Mouse (Mus musculus) intestine, postnatal 0 days (tissue): ENCODE measurements around the gene Mlx. TPM values are rescaled to one million over a fixed set of nuclear protein-coding genes. Genes with fewer than 3 reads are reported as not detected.
"Not testable (repeated sequence)": the region's sequence is repeated elsewhere in the genome, so short reads cannot be mapped to it uniquely, and the experiment has no call there.

Experiments used
- ATAC-seq: fragments of 200-750 bp; cut with Nextera tagmentation; 2 replicates; pipeline ENCODE4 v1.8.0; 2017; ENCODE audit warnings: mild to moderate bottlenecking, moderate TSS enrichment, moderate library complexity
- H3K27ac ChIP-seq: fragments of 300-500 bp; sonication (generic); 2 replicates; pipeline ENCODE4 v1.5.1; 2014; ENCODE audit warnings: mild to moderate bottlenecking, low read depth, low read length, moderate library complexity
- H3K27me3 ChIP-seq: fragments of 300-500 bp; sonication (generic); replicated peaks from 2 replicates; pipeline ENCODE4 v1.6.1; 2014; ENCODE audit warnings: low read length, mixed read lengths; ENCODE audit not compliant: control insufficient read depth, insufficient read depth
- H3K36me3 ChIP-seq: fragments of 300-500 bp; sonication (generic); 2 replicates; pipeline ENCODE4 v1.6.1; 2014; ENCODE audit warnings: mild to moderate bottlenecking, moderate library complexity; ENCODE audit not compliant: control insufficient read depth, insufficient read depth
- H3K4me1 ChIP-seq: fragments of 300-500 bp; sonication (generic); replicated peaks from 2 replicates; pipeline ENCODE4 v1.6.1; 2014; ENCODE audit warnings: antibody characterized with exemption, low read length, mixed read lengths; ENCODE audit not compliant: control insufficient read depth, insufficient read depth
- H3K4me2 ChIP-seq: fragments of 300-500 bp; sonication (generic); replicated peaks from 2 replicates; pipeline ENCODE4 v1.6.1; 2014; ENCODE audit warnings: low read depth, mild to moderate bottlenecking, moderate library complexity
- H3K4me3 ChIP-seq: fragments of 300-500 bp; sonication (generic); 2 replicates; pipeline ENCODE4 v1.5.1; 2014; ENCODE audit warnings: low read depth, low read length
- H3K9ac ChIP-seq: fragments of 300-500 bp; sonication (generic); 2 replicates; pipeline ENCODE4 v1.6.1; 2014; ENCODE audit warnings: mild to moderate bottlenecking, low read depth, low read length
- H3K9me3 ChIP-seq: fragments of 300-500 bp; sonication (generic); 2 replicates; pipeline ENCODE4 v1.6.1; 2016; ENCODE audit warnings: mixed run types; ENCODE audit not compliant: control insufficient read depth
- CTCF ChIP-seq: sonication (generic); IDR thresholded peaks from 2 replicates; pipeline ENCODE4 v1.5.1; 2016; ENCODE audit warnings: low read depth, mild to moderate bottlenecking, control low read depth, antibody characterized with exemption, moderate library complexity
- WGBS: fragments of 180-500 bp; shearing (Covaris S2); extraction: QIAGEN DNeasy Blood & Tissue Kit; methylation state at CpG from one replicate; pipeline ENCODE4 v1.1.7; 2014; 5-methylcytosine and 5-hydroxymethylcytosine counted together
- polyA plus RNA-seq: library from polyadenylated mRNA; unstranded; fragments of >200 nt; fragmentation: Nextera tagmentation; extraction: Ambion mirVana; gene quantifications from 2 replicates; pipeline ENCODE4 v1.2.1, GENCODE M21; 2015

Gene Mlx
- polyA plus RNA-seq, 1 experiment from 2014 or later = 93.3 TPM

GRCm38 (mm10) chr11:101118105-101118504 lies 31.0 kb downstream of the Mlx start:
- ATAC-seq = no peak
- peak overlapping the region; percentile 87 for H3K4me3 ChIP-seq
- H3K4me1 ChIP-seq = peaks cover 13% of the 10 kb centered on the region
- peak overlapping the region; percentile 68 for H3K4me2 ChIP-seq
- H3K27me3 ChIP-seq = no peaks in the 10 kb centered on the region
- no peak overlapping the region for H3K27ac ChIP-seq
- peak overlapping the region; percentile 87; the same call in 1 of the 2 replicates for H3K9ac ChIP-seq
- 15% methylated on average over 4 of the region's 4 CpGs for WGBS
- no peaks in the 10 kb centered on the region for H3K9me3 ChIP-seq
- H3K36me3 ChIP-seq = peaks cover 2% of the 10 kb centered on the region; the same call in 1 of the 2 replicates
- TF ChIP-seq CTCF = no peak

- under 1% methylated on average over 38 of the region's 39 CpGs for WGBS
- H3K4me3 ChIP-seq = peak overlapping the region; percentile 87
- H3K27ac ChIP-seq = peak overlapping the region; percentile 86
- peak overlapping the region; percentile 87 for H3K9ac ChIP-seq
- no peaks in the 10 kb centered on the region for H3K9me3 ChIP-seq
- peak overlapping the region; percentile 68 for H3K4me2 ChIP-seq
- peak; percentile 59 for TF ChIP-seq CTCF
- peaks cover 13% of the 10 kb centered on the region for H3K4me1 ChIP-seq
- no peaks in the 10 kb centered on the region for H3K27me3 ChIP-seq
- H3K36me3 ChIP-seq = peaks cover 11% of the 10 kb centered on the region; the same call in 1 of the 2 replicates
- ATAC-seq = peak; percentile 80
Measured at GRCm38 (mm10) chr11:101119131-101119760, 32.2 kb downstream of the Mlx start.

DNA sequence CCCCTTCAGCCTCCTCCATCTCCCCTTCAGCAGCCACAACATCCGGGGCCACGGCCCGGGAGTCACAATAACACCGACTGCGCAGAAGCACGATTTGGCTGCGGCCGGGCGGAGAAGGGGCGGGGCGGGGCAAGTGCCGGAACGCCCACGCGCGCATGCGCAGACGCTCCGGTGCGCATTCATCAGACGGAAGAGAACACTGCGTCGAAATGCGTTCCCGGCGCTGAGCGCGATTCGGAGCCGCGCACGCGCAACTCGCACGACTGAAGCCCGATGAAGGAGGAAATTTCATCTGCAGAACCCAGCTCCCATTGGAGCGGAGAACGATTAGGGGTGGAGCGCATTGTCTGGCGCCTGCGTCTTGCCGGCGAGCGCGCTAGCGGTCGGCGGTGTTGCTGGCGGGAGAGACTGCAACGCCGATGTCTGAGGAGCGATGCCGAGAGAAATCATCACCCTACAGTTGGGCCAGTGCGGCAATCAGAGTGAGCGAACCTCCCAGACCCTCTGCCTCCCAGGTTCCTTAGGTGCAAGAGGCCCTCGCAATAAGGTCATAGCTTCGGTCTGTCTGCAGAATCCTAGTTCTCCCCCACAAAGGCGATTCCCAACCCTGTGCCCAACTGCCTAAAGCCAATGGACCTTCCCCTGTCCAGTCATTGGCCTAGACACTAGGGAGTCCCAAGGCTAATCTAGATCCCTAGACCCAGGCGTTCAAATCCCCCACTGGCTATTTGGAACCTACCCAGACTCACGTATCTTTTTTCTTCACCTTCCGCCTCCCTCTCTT lies 32.9 kb downstream of the Mlx start, which contains the start of the genes Retreg3 and Tubg1:
TSS of gene Retreg3 (minus strand) at position 133 of the 784 bp plus-strand sequence.
TSS of gene Tubg1 (plus strand) at position 178 of the 784 bp plus-strand sequence.
- Histone ChIP-seq H3K9ac (peak within 1 kb of the TSS; percentile 87), H3K36me3 (peaks cover 11% of the 10 kb centered on the region; the same call in 1 of the 2 replicates), H3K27ac (peak within 1 kb of the TSS; percentile 86), H3K9me3 (no peaks in the 10 kb centered on the region), H3K4me2 (peak within 1 kb of the TSS; percentile 68), H3K4me3 (peak within 1 kb of the TSS; percentile 87), H3K27me3 (no peaks in the 10 kb centered on the region), H3K4me1 (peaks cover 13% of the 10 kb centered on the region)
- under 1% methylated on average over 61 of the region's 61 CpGs for WGBS
- TF ChIP-seq CTCF = no peak
- ATAC-seq = peak; percentile 96

DNA sequence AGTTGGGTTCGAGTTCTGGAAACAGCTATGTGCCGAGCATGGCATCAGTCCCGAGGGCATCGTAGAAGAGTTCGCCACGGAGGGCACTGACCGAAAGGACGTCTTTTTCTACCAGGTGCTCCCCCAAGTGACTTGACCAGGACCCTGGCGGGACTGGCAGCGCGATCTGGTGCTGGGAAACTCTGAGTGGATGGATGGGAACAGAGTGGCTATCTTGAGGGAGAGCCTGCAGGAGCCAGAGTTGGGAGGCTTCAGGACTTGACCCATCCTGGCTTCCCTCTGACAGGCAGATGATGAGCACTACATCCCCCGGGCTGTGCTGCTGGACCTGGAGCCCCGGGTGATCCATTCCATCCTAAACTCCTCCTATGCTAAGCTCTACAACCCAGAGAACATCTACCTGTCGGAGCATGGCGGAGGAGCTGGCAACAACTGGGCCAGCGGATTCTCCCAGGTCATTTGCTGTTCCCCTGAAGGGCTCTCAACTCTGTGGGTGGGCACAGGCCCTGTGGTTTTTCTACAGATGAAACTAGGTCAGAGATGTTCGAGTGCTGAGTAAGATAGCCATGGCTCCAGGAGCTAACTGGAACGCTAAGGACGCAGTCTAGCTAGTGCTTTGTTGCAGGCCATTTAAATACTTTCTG lies 33.6 kb downstream of the Mlx start:
- Histone ChIP-seq H3K4me2 (peak overlapping the region; percentile 68), H3K9me3 (no peaks in the 10 kb centered on the region), H3K9ac (peak overlapping the region; percentile 52), H3K4me1 (peaks cover 10% of the 10 kb centered on the region), H3K36me3 (peaks cover 16% of the 10 kb centered on the region; the same call in 1 of the 2 replicates), H3K27ac (peak overlapping the region; percentile 29; the same call in 1 of the 2 replicates), H3K27me3 (no peaks in the 10 kb centered on the region), H3K4me3 (peak overlapping the region; percentile 87)
- 19% methylated on average over 19 of the region's 19 CpGs for WGBS
- no peak for ATAC-seq
- no peak for TF ChIP-seq CTCF

- 94% methylated on average over 8 of the region's 8 CpGs for WGBS
- not testable (repeated sequence) for H3K9ac ChIP-seq, H3K9me3 ChIP-seq, H3K4me3 ChIP-seq, H3K27ac ChIP-seq, H3K4me2 ChIP-seq, H3K4me1 ChIP-seq, ATAC-seq, H3K27me3 ChIP-seq
- peaks cover 27% of the 10 kb centered on the region for H3K36me3 ChIP-seq
Measured at GRCm38 (mm10) chr11:101124494-101124893, 37.4 kb downstream of the Mlx start.

GRCm38 (mm10) chr11:101125008-101125407 lies 37.9 kb downstream of the Mlx start:
- H3K27ac ChIP-seq, H3K9ac ChIP-seq, ATAC-seq, H3K4me3 ChIP-seq, H3K9me3 ChIP-seq, H3K4me2 ChIP-seq, H3K27me3 ChIP-seq, H3K4me1 ChIP-seq: not testable (repeated sequence)
- 95% methylated on average over 7 of the region's 9 CpGs for WGBS
- H3K36me3 ChIP-seq = peaks cover 27% of the 10 kb centered on the region
